Mouse (Mus musculus) urinary bladder, postnatal 14 days (tissue): ENCODE data around the gene Nagpa.

Experiments
- DNase-seq: peaks from one replicate; pipeline ENCODE4 v3.0.0; 2021; ENCODE audit warnings: low spot score

The Nagpa gene

GRCm38 (mm10) chr16:5195080-5195479, 8.7 kb downstream of the Nagpa start:
- DNase-seq, result peak; percentile 52

GRCm38 (mm10) chr16:5186234-5186633, 17.6 kb downstream of the Nagpa start:
- DNase-seq, result no peak

- DNase-seq, result no peak
These were observed 18.1 kb downstream of the Nagpa start for GRCm38 (mm10) chr16:5185691-5186090.

- no peak for DNase-seq
These were observed 18.9 kb downstream of the Nagpa start for GRCm38 (mm10) chr16:5184956-5185355.

GRCm38 (mm10) chr16:5184101-5184500, 19.7 kb downstream of the Nagpa start:
- no peak for DNase-seq

- no peak for DNase-seq
These were observed 20.4 kb downstream of the Nagpa start for GRCm38 (mm10) chr16:5183310-5183975.

- DNase-seq, result no peak
These were observed 31.2 kb downstream of the Nagpa start for GRCm38 (mm10) chr16:5172636-5173035.

- no peak for DNase-seq
These were observed 35.0 kb downstream of the Nagpa start for GRCm38 (mm10) chr16:5168829-5169228.

GRCm38 (mm10) chr16:5168038-5168437, 35.8 kb downstream of the Nagpa start:
- no peak for DNase-seq

- no peak for DNase-seq
These were observed 39.5 kb downstream of the Nagpa start for GRCm38 (mm10) chr16:5164327-5164726.

GRCm38 (mm10) chr16:5159248-5159647, 44.6 kb downstream of the Nagpa start:
- DNase-seq, result no peak

- no peak for DNase-seq
These were observed 46.7 kb downstream of the Nagpa start for GRCm38 (mm10) chr16:5157113-5157512.

GRCm38 (mm10) chr16:5156495-5156894, 47.3 kb downstream of the Nagpa start:
- no peak for DNase-seq

GRCm38 (mm10) chr16:5155014-5155413, 48.8 kb downstream of the Nagpa start:
- no peak for DNase-seq

- no peak for DNase-seq
These were observed 50.3 kb downstream of the Nagpa start for GRCm38 (mm10) chr16:5153299-5154026.

- no peak for DNase-seq
These were observed 53.3 kb downstream of the Nagpa start for GRCm38 (mm10) chr16:5150544-5150943.

- no peak for DNase-seq
These were observed 56.8 kb downstream of the Nagpa start, which contains the start of gene Sec14l5 for GRCm38 (mm10) chr16:5147037-5147385. Gene Sec14l5, plus strand, starts transcription at chr16:5147109.

- DNase-seq, result peak; percentile 82
These were observed 57.3 kb downstream of the Nagpa start for GRCm38 (mm10) chr16:5146367-5147036.

- peak; percentile 80 for DNase-seq
These were observed 58.2 kb downstream of the Nagpa start for GRCm38 (mm10) chr16:5145570-5145969.
